Mouse (Mus musculus): Measurements from ENCODE around the gene Cyth3.
A peak's percentile ranks its signal among the peaks of the same experiment; 100 is the strongest.

Gene Cyth3

DNA sequence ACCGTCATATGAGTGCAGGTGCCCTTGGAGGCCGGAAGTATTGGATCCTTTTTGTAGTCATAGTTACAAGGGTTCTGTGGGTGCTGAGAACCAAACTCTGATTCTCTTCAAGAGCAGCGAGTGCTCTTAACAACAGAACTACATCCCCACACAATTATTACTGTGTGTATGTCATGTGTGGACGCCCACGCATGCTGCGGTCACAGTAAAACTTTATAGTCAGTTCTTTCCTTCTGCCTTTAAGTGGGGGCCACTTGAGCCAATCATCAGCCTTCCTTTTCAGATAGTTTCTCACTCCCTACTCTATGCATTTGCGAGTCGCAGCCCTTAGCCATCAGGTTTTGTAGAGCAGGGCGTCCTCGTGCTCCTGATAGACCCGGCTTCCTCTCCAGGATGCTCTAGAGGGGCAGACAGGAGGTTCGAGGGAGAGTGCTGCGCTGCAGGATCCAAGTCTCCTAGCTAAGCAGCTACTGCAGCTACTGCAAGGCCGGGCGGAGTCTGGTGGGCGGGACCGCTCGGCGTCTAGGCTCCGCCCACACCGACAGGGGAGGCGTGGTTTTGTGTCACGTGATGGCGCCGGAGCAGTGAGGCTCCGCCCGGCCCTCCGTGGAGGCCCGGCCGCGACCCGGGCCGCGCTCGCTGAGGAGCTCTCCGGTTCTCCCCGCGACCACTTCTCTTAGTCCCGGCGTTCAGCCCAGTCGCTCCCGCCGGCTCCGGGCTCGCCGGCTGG, at the start of gene Cyth3:
Gene Cyth3 (plus strand): TSS at position 555 of the 730 bp plus-strand sequence.
- DNase-seq (ENCODE audit: extremely low read depth, low read depth): peak; percentile 68

DNA sequence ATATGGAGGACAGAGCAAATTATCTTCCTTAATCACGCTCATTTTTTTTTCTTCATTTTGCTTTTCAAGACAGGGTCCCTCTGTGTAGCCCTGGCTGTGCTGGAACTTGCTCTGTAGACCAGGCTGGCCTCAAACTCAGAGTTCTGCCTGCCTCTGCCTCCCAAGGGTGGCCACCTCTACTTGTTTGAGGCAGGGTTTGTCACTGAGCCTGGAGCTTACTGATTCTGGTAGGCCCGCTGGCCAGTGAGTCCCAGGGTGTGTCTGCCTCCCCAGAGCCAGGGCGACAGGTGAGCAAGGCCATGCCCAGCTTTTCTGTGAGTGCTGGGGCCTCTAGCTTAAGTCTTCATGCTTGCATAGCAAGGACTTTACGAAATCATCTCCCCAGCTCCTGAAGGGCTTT, 49.2 kb upstream of the Cyth3 start:
- DNase-seq (ENCODE audit: extremely low read depth, low read depth): no peak

DNA sequence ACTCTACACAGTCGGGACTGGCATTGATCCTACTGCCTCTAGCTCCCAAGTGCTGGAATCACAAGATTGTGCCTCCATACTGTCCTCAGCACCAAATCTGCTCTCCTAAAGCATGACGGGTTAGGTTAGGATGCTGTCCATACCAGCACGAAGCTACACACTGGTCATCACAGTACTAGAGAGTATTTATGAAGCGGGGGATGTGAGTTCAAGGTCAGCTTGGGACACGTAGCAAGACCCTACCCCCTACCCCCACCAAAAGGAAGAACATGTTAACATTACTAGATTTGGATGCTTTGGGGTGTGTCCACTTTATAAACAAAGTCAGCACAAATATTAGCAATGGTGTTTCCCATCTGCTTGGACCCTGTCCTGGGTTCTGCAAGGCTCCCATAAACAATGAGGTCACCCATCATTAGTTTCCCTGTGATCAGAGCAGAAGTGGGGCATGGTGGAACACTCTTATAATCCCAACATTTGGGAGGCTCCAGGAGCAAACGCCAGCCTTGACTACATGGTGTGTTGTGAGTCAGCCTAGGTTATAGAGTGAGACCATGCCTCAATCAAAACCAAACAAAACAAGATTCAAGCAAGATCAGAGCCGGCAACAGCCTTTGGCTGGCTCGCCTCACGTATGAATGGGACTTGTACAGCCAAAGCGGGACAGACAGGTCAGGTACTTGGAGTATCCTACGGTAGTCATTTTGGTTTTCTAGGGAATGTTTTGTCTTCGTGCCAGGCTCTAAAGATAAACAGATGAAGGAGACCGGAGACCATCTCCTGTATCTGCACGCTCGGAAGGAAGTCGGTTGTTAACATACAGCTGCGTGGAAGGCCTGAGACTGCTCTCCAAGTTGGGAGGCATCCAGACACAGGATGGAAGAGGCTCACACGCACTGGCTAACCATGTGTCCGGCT, 47.7 kb upstream of the Cyth3 start:
- no peak for DNase-seq (ENCODE audit: extremely low read depth, low read depth)

DNA sequence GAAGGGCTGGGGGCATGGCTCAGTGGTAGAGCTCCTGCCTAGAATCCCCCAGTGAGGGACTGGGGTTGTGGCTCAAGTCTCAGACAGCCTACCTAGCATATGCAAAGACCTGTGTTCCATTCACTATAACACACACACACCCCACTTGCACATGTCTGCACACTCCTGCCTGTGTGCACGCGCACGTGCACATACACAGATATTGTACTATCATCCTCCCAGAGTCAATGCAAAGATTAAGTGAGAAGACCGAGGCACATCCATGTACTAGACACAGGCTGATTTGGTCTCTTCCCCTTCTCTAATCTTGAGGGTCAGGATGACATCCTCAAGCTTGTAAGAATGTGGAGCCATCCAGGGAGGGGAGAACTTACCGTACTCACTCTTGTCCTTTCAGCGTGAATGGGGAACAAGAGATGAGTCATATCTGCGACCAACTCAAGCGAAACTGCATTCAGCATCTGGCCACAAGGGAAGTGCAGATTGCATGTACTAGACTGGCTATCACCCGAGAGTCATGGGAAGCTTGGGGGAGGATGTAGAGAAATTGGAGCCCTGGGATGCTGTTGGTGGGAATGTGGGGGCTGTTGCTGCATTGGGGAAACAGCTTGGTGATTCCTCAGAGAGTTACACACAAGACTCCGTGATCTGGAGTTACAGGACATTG, 42.6 kb upstream of the Cyth3 start:
- peak; percentile 92 for DNase-seq (ENCODE audit: extremely low read depth, low read depth)

DNA sequence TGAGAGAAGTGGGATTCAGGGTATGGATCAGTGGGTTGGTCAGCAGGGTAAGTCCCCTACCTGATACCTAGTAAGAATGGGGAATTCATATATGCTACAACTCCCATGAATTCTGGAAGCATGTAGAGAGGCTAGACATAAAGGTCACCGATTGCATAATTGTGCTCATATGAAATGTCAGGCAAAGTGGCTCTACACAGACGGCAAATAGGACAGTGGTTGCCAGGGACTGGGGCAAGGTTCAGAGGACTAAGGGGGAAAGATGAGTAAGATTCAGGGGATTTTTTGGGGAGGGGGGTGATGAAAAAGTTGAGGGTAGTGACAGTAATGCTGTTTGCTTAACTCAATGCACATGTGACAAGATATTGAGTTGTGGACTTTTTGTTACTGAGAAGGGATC, 41.3 kb upstream of the Cyth3 start:
- DNase-seq (ENCODE audit: extremely low read depth, low read depth): no peak

DNA sequence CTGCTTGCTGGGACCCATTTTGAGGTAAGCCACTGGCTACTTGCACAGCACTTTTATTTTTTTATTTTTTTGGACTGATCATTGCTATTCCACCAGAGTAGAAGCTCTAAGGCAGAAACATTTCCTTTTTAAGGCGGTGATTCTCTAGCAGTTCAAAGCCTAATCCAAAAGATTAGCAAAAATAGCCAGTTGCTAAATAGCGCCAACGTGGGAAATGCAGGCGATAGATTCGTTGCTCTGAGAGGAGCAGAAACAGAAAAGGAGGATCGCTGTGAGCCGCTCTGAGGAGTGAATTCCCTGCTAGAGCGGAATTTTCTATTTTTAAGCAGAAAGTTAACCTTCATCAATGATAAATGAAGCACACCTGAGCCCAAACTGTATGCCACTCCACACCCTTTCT, 40.4 kb upstream of the Cyth3 start:
- no peak for DNase-seq (ENCODE audit: extremely low read depth, low read depth)

DNA sequence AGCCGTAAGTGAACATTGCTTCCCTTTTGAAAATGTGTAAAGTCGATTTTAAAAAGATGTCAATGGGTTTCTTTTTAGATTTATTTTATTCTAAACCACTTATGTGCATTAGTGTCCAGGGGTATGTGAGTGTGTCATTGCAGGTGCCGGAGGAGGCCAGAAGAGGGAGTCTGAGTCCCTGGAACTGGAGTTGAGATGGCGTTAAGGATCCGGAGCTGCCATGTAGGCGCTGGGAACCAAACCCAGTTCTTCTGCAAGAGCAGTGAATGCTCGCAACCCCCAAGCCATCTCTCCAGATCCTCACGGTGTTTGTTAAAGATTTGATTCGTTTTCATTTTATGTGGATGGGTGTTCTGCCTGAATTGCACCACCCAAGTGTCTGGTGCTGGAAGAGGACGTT, 39.2 kb upstream of the Cyth3 start:
- no peak for DNase-seq (ENCODE audit: extremely low read depth, low read depth)

DNA sequence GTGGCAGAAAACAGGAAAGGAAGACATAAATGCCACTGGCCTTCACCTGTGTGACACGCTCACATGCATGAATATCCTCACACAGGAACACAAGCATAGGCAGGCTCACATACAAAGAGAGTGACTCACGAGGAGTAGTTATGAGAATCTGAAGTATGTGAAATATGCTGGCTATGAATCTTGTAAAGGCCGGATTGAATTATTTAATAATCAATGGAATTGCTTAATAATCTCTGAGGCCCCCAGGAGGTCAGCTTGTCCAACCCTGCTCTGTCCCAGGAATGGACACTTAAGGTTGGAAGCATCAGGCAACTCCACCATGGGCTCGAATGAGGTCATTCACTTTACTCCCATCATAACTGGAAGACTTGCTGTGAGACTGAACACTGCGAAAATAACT, 37.3 kb upstream of the Cyth3 start:
- DNase-seq (ENCODE audit: extremely low read depth, low read depth): no peak

DNA sequence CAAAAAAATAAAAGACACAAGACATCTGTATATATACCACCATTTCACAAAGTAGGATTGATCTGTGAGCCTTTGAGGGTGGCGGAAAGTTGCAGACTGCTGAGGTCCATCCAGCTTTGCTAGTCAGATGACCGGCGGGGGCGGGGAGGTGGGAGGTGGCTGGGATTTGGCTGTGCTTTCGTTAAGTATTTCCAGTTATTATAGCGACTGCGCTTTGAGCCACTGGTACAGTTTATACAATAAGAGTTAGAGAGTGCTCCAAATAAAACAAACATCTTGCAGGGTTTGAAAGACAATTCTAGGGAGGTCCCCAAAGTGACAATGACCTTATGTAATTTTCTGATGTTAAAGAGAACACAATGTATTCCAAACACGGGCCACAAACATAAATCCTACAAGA, 35.9 kb upstream of the Cyth3 start:
- DNase-seq (ENCODE audit: extremely low read depth, low read depth): no peak

DNA sequence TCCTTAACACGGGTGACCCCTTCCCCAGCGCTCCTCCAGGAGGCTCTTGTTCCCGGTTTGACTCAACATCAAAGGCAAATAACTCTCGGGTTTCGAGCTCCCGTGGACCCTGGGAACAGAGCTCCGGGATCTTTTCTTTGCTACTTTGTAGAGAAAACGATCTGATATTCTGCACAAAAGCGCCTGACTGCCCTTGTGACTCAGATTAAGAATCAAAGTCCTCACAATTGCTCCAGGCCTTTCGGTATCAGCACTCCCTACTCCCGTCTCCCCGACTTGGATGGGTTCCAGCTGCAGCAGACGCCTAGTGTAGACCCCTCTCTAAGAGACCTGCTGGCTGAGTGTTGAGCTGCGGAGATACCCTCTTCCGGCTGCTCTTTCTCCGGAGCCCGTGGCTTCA, 33.1 kb upstream of the Cyth3 start:
- DNase-seq (ENCODE audit: extremely low read depth, low read depth): no peak

DNA sequence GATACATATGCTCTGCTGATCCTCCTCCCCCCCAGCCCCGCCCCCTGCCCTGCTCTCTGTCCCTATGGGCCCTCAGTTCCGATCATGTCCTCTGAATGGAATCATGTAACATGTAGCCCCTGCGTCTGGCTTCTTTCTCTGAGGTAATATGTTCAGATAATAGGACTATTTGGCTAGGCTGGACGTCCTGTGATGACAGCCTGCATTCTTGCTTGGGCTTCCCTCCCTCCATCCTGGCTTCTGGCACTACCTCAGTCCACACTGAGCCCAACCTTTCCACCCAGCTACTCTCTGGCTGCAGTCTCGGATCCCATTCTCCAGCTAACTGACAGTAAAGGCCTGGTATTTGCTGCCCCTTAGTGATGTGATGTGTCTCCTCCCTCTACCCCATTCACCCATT, 29.3 kb upstream of the Cyth3 start:
- DNase-seq (ENCODE audit: extremely low read depth, low read depth): no peak

DNA sequence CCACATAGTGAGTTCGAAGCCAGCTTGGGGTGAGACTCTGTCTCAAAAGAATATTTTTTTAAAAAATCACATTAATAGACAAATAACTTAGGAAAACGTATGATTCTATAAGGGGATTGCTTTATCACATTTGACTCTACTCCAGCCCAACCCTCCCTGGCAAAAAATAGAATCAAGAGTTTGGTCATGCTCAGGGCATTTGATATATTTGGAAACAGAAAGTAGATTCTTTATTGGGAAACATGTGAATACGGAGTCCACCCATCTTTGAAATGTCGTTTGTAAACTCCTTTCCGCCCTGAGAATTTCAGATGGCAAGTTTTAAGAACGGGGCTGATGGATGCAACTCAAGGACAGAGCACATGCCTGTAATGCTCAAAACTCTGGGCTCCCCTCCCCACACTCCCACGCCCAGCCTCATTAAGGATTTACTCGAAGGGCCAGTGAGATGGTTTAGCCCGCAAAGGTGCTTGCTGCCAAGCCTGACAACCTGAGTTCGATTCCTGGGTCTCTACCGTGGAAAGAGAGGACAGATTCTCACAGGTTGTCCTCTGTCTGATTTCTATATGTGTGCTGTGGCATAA, 28.6 kb upstream of the Cyth3 start:
- no peak for DNase-seq (ENCODE audit: extremely low read depth, low read depth)

DNA sequence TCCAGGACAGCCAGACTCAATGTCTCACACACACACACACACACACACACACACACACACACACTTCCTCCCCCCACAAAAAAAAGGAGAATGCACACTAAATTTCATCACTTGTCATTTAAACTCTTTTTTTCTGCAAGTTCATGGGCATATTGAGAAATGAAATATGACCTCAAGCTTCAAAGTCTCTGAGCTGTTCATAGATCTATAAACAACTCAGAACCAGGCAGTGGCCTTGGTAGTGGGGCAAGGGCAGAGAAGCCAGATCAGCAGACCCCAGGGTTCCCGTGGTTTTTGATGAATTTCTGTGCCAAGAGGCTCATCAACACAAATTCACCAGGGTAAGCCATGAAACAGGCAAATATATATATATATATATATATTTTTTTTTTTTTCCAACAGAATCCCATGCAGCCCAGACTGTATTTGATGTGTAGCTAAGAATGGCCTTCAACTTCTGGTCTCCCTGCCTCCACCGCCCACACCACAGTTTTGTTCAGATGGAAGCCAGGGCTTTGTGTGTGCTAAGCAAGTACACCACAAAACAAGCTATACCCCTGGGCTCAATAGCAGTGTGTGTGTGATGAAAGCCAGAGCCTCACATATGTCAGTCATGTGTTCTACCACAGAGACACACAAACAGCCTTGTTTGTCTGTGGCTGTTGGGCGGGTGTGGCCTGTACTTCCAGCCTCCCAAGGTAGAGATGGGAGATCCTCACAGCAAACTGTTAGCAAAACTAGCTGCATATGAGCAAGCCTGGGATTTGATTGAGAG, 27.8 kb upstream of the Cyth3 start:
- no peak for DNase-seq (ENCODE audit: extremely low read depth, low read depth)

DNA sequence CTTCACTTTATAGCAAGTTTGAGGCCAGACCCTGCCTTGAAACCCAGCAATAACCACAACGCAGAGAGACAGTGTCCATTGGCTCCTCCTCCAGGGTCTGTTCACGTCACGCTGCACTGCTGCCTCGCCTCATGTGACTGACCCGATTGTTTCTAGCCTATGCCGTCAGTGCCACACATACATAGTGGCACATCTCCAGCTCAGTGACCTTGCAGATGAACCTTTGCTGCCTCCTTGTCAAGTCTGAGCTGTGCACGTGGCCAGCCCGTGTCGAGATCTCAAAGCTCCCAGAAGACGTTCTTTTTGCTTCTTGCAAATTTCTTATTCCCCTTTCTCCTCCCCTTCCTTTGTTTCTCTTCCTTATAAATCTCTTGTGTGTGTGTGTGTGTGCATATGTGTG, 20.2 kb upstream of the Cyth3 start:
- no peak for DNase-seq (ENCODE audit: extremely low read depth, low read depth)

DNA sequence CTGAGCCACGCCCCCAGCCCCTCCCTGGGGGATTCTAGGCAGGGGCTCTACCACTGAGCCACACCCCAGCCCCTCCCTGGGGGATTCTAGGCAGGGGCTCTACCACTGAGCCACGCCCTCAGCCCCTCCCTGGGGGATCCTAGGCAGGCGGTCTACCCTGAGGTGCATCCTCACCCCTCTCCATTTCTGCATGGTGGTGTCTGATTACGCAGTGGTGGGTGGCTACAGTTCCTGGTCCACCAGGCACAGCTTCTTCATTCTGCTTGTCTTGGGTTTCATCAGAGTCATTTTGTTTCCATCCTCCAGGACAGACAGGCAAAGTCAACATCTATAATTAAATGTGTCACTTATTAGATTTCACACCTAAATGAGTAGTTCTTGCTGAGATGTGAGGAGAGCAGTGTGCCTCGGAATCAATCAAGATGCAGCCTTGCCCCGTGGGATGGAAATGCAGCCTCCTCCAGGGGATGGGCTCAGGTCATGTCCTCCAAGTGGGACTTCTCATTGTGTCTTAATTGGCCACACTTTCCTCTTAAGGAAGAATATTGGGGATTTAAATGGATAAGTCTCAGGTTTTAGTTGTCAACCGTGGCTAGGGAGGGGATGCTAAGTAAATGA, 18.0 kb upstream of the Cyth3 start:
- no peak for DNase-seq (ENCODE audit: extremely low read depth, low read depth)

DNA sequence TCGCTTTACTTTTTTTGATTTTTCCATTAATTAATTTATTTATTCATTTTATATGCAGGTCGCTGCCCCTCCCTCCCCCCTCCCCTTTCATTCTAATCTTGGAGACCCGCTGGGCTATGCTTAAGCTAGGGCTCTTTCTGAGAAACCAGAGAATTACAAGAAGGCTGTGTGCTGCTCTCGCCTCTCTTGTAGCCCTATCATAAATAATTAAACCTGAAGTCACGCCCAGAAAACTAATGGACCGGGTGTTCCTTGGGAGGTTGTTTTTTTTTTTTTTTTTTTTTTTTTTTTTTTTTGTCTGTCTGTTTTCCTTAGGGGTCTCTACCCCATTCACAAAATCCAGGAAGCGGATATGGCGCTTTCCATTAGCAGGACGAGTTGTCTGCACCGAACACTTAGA, 15.5 kb upstream of the Cyth3 start:
- DNase-seq (ENCODE audit: extremely low read depth, low read depth): no peak

DNA sequence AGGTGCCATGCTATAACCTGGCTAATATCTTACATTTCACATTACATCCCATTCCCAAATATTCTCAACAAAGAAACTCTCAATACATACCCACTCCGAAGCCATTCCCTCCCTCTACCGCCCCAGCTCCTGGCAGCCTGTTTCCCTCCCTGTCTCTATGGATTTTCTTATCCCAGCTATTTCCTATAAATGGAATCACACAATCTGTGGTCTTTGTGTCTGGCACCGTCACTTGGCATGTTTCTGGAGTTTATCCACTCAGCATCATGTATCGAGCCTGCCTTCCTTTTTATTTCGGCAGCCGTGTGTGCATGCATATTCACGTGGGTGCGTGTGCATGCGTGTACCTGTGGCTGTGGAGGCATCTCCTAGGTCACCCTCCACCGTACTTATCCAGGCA, 14.1 kb upstream of the Cyth3 start:
- DNase-seq (ENCODE audit: extremely low read depth, low read depth): no peak

DNA sequence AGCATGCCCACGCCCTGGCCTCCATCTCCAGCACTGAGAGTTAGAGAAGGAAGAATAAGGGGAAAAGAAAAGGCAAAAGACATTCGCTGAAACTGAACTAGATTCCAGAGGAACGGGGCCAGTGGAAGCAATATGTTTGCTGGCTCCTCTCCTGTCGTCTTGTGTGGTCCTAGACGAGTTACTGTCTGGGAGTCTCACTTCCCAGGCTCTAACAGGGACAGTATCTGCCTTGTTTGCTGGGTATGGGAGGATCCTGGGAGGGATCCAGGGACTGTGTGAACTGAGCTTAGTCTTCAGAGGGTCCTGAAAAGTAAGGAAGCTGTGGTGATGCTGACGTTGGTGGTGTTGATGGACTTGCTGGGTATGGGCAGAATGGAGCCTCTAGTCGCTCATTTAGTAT, 10.3 kb upstream of the Cyth3 start:
- DNase-seq (ENCODE audit: extremely low read depth, low read depth): no peak

DNA sequence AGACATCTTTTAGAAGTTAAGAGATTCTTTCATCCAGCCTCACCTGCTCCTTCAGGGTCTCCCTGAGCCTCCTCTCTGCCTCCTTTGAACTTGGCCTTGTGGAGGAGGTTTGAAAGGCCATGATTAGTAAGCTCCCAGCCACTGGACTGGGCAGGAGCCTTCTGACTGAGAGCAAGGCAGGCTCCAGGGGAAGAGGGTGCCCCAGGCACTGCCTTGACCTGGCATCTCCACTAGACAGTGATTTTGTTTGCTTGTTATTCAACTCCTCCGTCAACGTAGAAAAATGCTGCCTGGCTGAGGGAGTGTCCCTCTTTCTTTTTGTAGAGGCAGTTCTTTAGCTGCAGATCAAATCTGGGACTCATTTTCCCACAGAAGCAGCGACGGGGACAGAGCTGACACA, 9.0 kb upstream of the Cyth3 start:
- DNase-seq (ENCODE audit: extremely low read depth, low read depth): no peak

DNA sequence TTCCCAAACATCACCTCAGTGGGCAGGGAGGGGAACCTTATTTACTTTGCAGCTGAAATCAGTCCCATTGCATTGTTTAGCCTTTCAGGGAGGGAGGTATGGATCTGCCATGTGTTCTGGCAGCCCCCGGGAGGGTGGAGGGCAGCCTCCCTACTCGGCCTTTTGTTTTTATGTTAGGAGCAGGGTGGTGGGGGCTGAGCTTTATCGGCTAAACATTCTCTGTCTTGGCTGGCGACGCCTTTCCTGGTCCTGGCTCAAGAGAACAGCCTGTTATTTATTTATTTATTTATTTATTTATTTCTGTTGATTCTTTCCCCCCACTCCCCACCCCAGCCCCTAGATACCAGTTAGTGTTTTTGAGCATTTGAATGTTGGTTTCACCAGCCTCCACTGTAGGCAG, 7.7 kb upstream of the Cyth3 start:
- no peak for DNase-seq (ENCODE audit: extremely low read depth, low read depth)

DNA sequence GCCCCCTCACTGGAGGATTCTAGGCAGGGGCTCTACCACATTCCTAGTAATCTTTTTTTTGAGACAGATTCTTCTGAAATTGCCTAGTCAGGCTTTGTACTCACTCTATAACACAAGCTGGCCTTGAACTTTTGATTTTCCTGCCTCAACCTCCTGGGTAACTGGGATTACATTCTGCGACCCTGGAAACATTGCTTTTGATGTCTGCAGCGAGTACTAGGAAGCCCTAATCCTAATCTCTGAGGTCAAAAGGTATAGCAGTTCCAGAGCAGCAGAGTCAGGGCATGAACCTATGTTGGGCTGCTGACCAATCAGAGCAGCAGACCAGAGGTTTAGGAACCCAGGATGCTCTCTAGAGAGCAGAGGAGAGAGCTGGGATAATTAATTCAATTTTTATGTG, 6.9 kb upstream of the Cyth3 start:
- DNase-seq (ENCODE audit: extremely low read depth, low read depth): no peak

Measured in MEL-GATA-1-ER (cell line).